In the genomic region with DNA sequence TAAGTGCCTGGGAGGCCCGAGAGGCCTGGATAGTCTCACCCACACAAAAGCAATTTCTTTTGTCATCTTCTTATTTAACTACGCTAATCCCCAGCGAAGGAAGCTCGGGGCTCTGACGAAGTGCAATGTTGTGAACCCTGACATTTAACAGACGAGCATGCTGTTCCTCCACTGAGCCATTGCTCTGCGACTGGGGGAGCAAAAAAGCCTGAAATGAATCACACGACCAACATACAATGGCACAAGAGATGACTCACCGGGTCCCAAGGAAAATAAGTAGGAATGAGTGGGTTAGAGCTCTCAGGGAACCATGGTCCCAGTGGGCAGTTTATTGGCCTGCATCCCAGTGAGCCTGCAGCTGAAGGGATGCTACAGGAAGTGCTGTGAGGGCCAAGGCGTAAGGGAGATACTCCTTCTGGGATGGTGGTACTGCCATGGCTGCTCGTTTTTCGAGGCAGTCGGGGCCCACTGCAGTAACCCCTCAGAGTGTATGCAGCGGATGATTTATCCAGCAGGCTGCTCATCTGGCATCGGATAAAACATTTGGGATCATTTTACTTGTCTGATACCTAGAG, we compare ENCODE assay signal across 10 mouse cellular contexts.
A peak's percentile ranks its signal among the peaks of the same experiment; 100 is the strongest.
DNase-seq lines count a peak whose midpoint lies in the region; ATAC-seq and TF ChIP-seq lines count a peak whose summit lies in the region.
"Had no signal": no experiment of that assay in that cellular context is flagged by ENCODE, and none has a peak within 500 bp of the region (broad histone marks: within the 10 kb centered on the region; RNA-seq: fewer than 3 reads in every experiment).

No protein-coding gene starts in this region.

- 42% methylated on average over 15 of the region's 15 CpGs for WGBS in heart, embryonic 12.5 days

- 0 out of 2 replicates have a peak overlapping the region, but pooled peaks have one; percentile 1 for H3K9ac ChIP-seq in heart, embryonic 12.5 days
- H3K9ac ChIP-seq: embryonic facial prominence, embryonic 12.5 days; neural tube, embryonic 13.5 days had no signal

- ATAC-seq in heart, embryonic 12.5 days (ENCODE audit: insufficient number of reproducible peaks, low FRiP score): peak; percentile 42
- ATAC-seq in monocyte, adult 5-6 weeks (replicated peaks; ENCODE audit: insufficient number of reproducible peaks, low FRiP score, low TSS enrichment, poor library complexity, severe bottlenecking): no peak

- no peak overlapping the region for H3K4me3 ChIP-seq in heart, embryonic 12.5 days
- no peak overlapping the region for H3K4me3 ChIP-seq in left cerebral cortex, adult 2 months
- no peak overlapping the region for H3K4me3 ChIP-seq in layer of hippocampus, adult 2 months
- H3K4me3 ChIP-seq: embryonic facial prominence, embryonic 12.5 days; neural tube, embryonic 13.5 days had no signal

- intact Hi-C loops in left cerebral cortex, adult 2 months (cut with DNase I): no loop called here

- H3K36me3 ChIP-seq in heart, embryonic 12.5 days: no peaks in the 10 kb centered on the region
- H3K36me3 ChIP-seq: embryonic facial prominence, embryonic 12.5 days; neural tube, embryonic 13.5 days had no signal

- peaks cover 5% of the 10 kb centered on the region; the same call in 1 of the 2 replicates for H3K4me1 ChIP-seq in heart, embryonic 12.5 days (replicated peaks)

- no peak overlapping the region for H3K4me2 ChIP-seq in heart, embryonic 12.5 days
- H3K4me2 ChIP-seq: embryonic facial prominence, embryonic 12.5 days; neural tube, embryonic 13.5 days had no signal

- DNase-seq in heart, adult 9 months (ENCODE audit: low spot score in 2 of 2): no peak
- DNase-seq in right cerebral cortex, adult 18-20 months: peak; percentile 70
- no peak for DNase-seq in right cerebral cortex, postnatal 4 days
- DNase-seq in left cerebral cortex, adult 2 months (ENCODE audit: extremely low spot score in 1 of 2, low spot score in 2 of 2): peak; percentile 21 to 56
- no peak for DNase-seq in layer of hippocampus, adult 2 months (ENCODE audit: low spot score in 2 of 2)
- DNase-seq in lung, postnatal 36 days: no peak

- H3K9me3 ChIP-seq in heart, embryonic 12.5 days (replicated peaks): no peaks in the 10 kb centered on the region
- H3K9me3 ChIP-seq: embryonic facial prominence, embryonic 12.5 days; neural tube, embryonic 13.5 days had no signal

- no peak overlapping the region for H3K27ac ChIP-seq in heart, embryonic 12.5 days (ENCODE audit: poor library complexity, severe bottlenecking)
- H3K27ac ChIP-seq in left cerebral cortex, adult 2 months: no peak overlapping the region
- H3K27ac ChIP-seq in layer of hippocampus, adult 2 months: no peak overlapping the region
- H3K27ac ChIP-seq: embryonic facial prominence, embryonic 12.5 days; neural tube, embryonic 13.5 days had no signal

- no peaks in the 10 kb centered on the region for H3K27me3 ChIP-seq in heart, embryonic 12.5 days (replicated peaks)
- H3K27me3 ChIP-seq: embryonic facial prominence, embryonic 12.5 days; neural tube, embryonic 13.5 days had no signal

- no peak for TF ChIP-seq CTCF in left cerebral cortex, adult 2 months (IDR thresholded peaks at IDR 0.05)
- no peak for TF ChIP-seq CTCF in layer of hippocampus, adult 2 months (conservative IDR thresholded peaks at IDR 0.05)

Comparison
In these comparisons a context has a peak if more than half of its experiments do, and no peak if none do; other contexts are left out.
1. DNase-seq: peak in right cerebral cortex, adult 18-20 months (single experiment) and left cerebral cortex, adult 2 months (2 of 2); none in heart, adult 9 months (0 of 2), right cerebral cortex, postnatal 4 days (single experiment), layer of hippocampus, adult 2 months (0 of 2) and lung, postnatal 36 days (single experiment).